Comparison of ENCODE assay signal across 9 mouse cellular contexts in the genomic region with DNA sequence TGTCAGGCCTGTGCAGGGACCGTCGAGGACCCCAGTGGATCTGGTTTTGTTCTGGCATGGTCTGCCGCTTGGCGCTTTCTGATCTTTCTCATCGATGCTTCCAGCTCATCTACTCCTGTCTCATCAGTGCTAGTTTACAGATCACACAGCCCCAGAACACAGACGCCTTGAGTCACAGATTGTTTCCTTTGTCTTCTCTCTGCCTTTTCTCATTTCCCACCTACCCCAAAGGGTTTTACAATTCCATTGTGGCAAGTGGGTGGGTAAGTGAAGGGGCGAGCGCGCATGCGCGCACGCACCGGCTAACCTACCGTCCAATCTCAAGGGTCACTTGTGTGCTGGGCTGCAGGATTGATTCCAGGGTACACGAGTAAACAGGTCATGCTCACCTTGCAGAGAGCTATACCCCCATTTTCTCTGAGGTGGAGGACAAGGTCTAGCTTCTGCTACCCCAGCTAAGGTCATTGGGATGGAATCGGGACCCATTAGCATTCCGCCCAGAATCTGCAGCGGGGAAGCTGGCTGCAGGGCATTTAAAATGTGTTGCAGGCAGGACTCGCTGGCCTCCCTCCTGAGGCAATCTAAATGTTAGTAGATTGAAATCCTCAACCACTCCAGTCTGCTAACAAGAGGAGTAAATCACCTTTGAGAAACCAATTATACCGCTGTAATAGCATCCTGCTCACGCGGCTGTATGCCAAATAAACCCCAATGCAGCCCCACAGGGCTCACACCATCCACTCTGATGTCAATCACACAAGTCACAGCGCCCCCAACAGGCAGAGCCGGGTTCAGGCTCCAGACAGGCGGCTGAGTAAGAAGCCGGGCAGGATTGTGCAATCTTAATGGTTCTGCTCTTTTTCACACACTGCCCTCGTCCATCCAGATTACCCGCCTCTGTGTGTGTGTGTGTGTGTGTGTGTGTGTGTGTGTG. TPM values are rescaled to one million over a fixed set of nuclear protein-coding genes. Genes with fewer than 3 reads are reported as not detected.
DNase-seq lines count a peak whose midpoint lies in the region; ATAC-seq lines count a peak whose summit lies in the region.
"Had no signal": no experiment of that assay in that cellular context is flagged by ENCODE, and none has a peak within 500 bp of the region (broad histone marks: within the 10 kb centered on the region; RNA-seq: fewer than 3 reads in every experiment).

No protein-coding gene starts in this region.

- H3K36me3 ChIP-seq in liver, embryonic 16.5 days (ENCODE audit: control insufficient read depth, insufficient read depth), result no peaks in the 10 kb centered on the region

- no peaks in the 10 kb centered on the region for H3K9me3 ChIP-seq in liver, embryonic 16.5 days (replicated peaks; ENCODE audit: control insufficient read depth, low read length)

- H3K27ac ChIP-seq in liver, embryonic 16.5 days (ENCODE audit: low read length), result no peak overlapping the region

- peak; percentile 53; the same call in 1 of the 2 replicates for ATAC-seq in liver, embryonic 16.5 days (ENCODE audit: low read depth)

- no peak overlapping the region for H3K9ac ChIP-seq in liver, embryonic 16.5 days (ENCODE audit: low read depth, low read length)

- no peak overlapping the region for H3K4me3 ChIP-seq in liver, embryonic 16.5 days (ENCODE audit: low read depth, low read length)

- H3K27me3 ChIP-seq in liver, embryonic 16.5 days (ENCODE audit: control insufficient read depth, insufficient read depth, low read depth, low read length), result no peaks in the 10 kb centered on the region

- no peak overlapping the region for H3K4me2 ChIP-seq in liver, embryonic 16.5 days (ENCODE audit: low read depth, low read length)

- no peaks in the 10 kb centered on the region for H3K4me1 ChIP-seq in liver, embryonic 16.5 days (ENCODE audit: control insufficient read depth, low read depth, low read length)

- WGBS in liver, embryonic 16.5 days (ENCODE audit: insufficient replicate concordance), result 58% methylated on average over 28 of the region's 28 CpGs

- DNase-seq in embryo, embryonic 11 days, result peak; percentile 44
- no peak for DNase-seq in embryo, embryonic 9.5 days (ENCODE audit: extremely low spot score)
- DNase-seq in right cerebral cortex, postnatal 4 days, result peak; percentile 49
- no peak for DNase-seq in right cerebral cortex, adult 18-20 months
- peak; percentile 68 for DNase-seq in testis, postnatal 10 days (ENCODE audit: low spot score)
- DNase-seq in frontal cortex, postnatal 36 days (ENCODE audit: low spot score in 2 of 2), result no peak
- DNase-seq in gastrocnemius, postnatal 25 days, result no peak
- DNase-seq: kidney, adult 18-20 months had no signal

RNA-seq across cellular contexts. Expression of gene Glrx5, which starts 31.0 kb away (rescaled TPM):
- 424 and 446 TPM in 2 replicates for polyA plus RNA-seq in liver, embryonic 16.5 days (2015; fragmentation: Nextera tagmentation; extraction: Ambion mirVana)
- 10 to 100 TPM; 63.5 to 64.9 TPM for total RNA-seq in gastrocnemius, postnatal 25 days (2021)

RNA-seq across cellular contexts. Expression of gene Syne3, which starts 53.9 kb away (rescaled TPM):
- polyA plus RNA-seq in liver, embryonic 16.5 days (2015; fragmentation: Nextera tagmentation; extraction: Ambion mirVana), result 2.8 TPM in 2 replicates
- 1 to 10 TPM; 3.2 to 4.6 TPM for total RNA-seq in gastrocnemius, postnatal 25 days (2021)

Comparison
In these comparisons a context has a peak if more than half of its experiments do, and no peak if none do; other contexts are left out.
1. DNase-seq: peak in embryo, embryonic 11 days (single experiment), right cerebral cortex, postnatal 4 days (single experiment) and testis, postnatal 10 days (single experiment); none in embryo, embryonic 9.5 days (single experiment), right cerebral cortex, adult 18-20 months (single experiment), frontal cortex, postnatal 36 days (0 of 2) and gastrocnemius, postnatal 25 days (single experiment).